Mouse (Mus musculus) CD4-positive naive resting alpha-beta T cell, adult 57 days (primary cell): ENCODE results near the gene Rmi2. TPM values are rescaled to one million over a fixed set of nuclear protein-coding genes. Genes with fewer than 3 reads are reported as not detected.

Experiments
- total RNA-seq: library from RNA; stranded (reverse); gene quantifications from one replicate; pipeline ENCODE4 v1.2.4, GENCODE M21; 2023

Rmi2 gene
- total RNA-seq, result 4.6 TPM

GRCm38 (mm10) chr16:10834911-10835587 is at the start of gene Rmi2:
Gene Rmi2, plus strand, starts transcription at chr16:10835059.

GRCm38 (mm10) chr16:10785371-10786231 is 49.3 kb upstream of the Rmi2 start, which contains the start of gene Socs1:
Gene Socs1, minus strand, starts transcription at chr16:10785536.

GRCm38 (mm10) chr16:10788271-10788670 is 46.6 kb upstream of the Rmi2 start, which contains the start of gene Tnp2:
Gene Tnp2, minus strand, starts transcription at chr16:10788660.

GRCm38 (mm10) chr16:10790702-10791101 is 44.2 kb upstream of the Rmi2 start, which contains the start of gene Prm3:
Gene Prm3, minus strand, starts transcription at chr16:10790914.

GRCm38 (mm10) chr16:10796034-10796433 is 38.8 kb upstream of the Rmi2 start, which contains the start of gene Prm2:
Gene Prm2, minus strand, starts transcription at chr16:10796134.

GRCm38 (mm10) chr16:10805789-10806527 is 28.9 kb upstream of the Rmi2 start, which contains the start of gene Prm1:
Gene Prm1, minus strand, starts transcription at chr16:10805839.

GRCm38 (mm10) chr16:10812865-10813371 is 21.9 kb upstream of the Rmi2 start, which contains the start of gene Gm11172:
Gene Gm11172, plus strand, starts transcription at chr16:10812915.

Other genes with a start within 250 kb of the Rmi2 start
- gene Socs1, start 49.5 kb upstream of the Rmi2 start, total RNA-seq, result 31.9 TPM
- gene Tnp2, start 46.4 kb upstream of the Rmi2 start, total RNA-seq, result not detected
- gene Prm3, start 44.1 kb upstream of the Rmi2 start, total RNA-seq, result not detected
- not detected for gene Prm2, start 38.9 kb upstream of the Rmi2 start, total RNA-seq
- gene Prm1, start 29.2 kb upstream of the Rmi2 start, total RNA-seq, result not detected
- not detected for gene Gm11172, start 22.1 kb upstream of the Rmi2 start, total RNA-seq
- gene Snn, start 225.9 kb downstream of the Rmi2 start, total RNA-seq, result 17.0 TPM
- gene Litaf, start 231.1 kb downstream of the Rmi2 start, total RNA-seq, result 13.4 TPM